Mouse (Mus musculus) embryonic fibroblast, embryonic 13.5 days (primary cell): ENCODE measurements around the gene Dcaf5.

Experiments
- CTCF ChIP-seq: IDR thresholded peaks from 2 replicates; pipeline ENCODE4 v1.5.1; 2011; ENCODE audit warnings: mild to moderate bottlenecking, control low read depth, low read length, moderate library complexity, borderline replicate concordance; ENCODE audit not compliant: insufficient read depth
- POLR2A ChIP-seq: IDR thresholded peaks from 2 replicates; pipeline ENCODE4 v1.6.1; 2011; ENCODE audit warnings: low read depth, mild to moderate bottlenecking, control low read depth, low read length, moderate library complexity

DNA sequence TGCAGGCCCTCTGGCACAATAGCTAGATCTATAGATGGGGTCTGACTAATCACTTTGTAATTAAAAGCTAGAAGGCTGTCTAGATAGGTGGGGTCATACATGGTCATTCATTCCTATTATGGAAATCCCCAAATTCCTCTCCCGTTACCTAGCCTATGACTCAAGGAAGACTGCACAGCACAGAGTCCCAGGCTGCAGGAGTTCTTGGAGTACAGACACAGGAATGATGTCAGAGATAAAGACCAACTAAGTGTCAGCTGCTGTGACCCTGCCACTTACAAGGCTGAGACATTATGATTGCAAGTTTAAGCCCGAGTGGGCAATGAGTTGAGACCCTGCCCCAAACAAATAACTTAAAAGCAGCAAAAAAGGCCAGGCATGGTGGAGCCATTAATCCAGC is 61.7 kb downstream of the Dcaf5 start:
- TF ChIP-seq CTCF (no peak), POLR2A (no peak)
